Mouse (Mus musculus): ENCODE measurements around the gene Odf3b.

The Odf3b gene

DNA sequence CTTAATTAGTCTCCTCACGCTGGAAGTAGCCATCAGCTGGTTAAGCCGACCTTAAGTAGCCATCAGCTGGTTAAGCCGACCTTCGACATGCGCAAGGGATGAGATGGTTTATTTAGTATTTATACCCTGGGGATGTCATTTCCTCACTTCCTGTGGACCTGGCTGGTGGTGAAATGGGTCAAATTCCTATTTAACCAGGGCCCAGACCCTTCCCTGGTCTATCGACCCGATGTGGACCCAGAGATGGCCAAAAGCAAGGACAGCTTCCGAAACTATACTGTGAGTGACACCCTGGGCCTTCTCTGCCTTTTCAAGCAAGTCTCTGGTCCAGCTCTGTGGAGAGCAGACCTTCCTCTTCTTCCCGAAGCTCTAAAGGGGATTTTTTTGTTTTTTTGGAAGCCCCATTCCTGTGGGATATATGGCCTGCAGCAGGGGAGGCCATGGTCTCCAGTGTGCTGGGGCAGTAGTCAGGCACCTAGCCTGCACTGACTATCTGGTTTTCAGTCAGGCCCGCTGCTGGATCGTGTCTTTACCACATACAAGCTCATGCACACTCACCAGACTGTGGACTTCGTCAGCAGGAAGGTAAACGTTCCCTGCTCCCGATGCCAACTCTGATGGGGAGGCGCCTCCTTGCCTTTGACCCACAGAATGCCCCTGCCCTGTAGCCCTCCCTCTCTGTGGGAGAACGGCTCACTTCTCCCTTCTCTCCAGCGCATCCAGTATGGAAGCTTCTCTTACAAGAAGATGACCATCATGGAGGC lies 44.1 kb downstream of the Odf3b start:
- no peak for DNase-seq (ENCODE audit: low spot score in 2 of 2)

DNA sequence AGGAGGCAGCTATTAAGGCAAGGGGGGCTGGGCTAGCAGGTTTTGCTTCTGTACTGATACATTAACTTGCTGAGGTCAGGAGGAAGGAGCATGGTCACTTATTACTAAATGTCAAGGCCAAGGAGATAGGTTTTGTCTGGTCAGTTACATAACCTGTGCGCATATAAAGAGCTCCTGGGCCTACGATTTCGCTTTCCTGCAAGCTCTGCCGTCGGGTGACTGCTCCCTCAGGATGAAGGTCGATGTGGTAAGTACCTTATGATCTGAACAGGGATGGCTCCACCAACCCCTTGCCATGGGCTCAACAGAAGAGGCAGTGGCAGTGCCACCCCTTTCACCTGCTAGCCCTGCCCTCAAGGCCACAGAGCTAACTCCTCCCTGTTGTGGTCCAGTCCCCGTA lies 44.8 kb downstream of the Odf3b start, which contains the start of gene Miox:
Gene Miox, plus strand, starts transcription at position 128 of the 400 bp plus-strand sequence.
- no peak for DNase-seq (ENCODE audit: low spot score in 2 of 2)
